Mouse (Mus musculus) layer of hippocampus, adult 2 months (tissue): ENCODE measurements around the gene Gm10024. TPM values are rescaled to one million over a fixed set of nuclear protein-coding genes. Genes with fewer than 3 reads are reported as not detected.
"Not testable (repeated sequence)": the region's sequence is repeated elsewhere in the genome, so short reads cannot be mapped to it uniquely, and the experiment has no call there.

Experiments used
- DNase-seq, 2 experiments: peaks; one replicate each; pipeline ENCODE4 v3.0.0; 2022; ENCODE audit warnings: low spot score in 2 of 2
- H3K27ac ChIP-seq: fragments of 200-600 bp; 2 replicates; pipeline ENCODE4 v1.8.1; 2022
- H3K4me3 ChIP-seq: fragments of 200-600 bp; 2 replicates; pipeline ENCODE4 v1.8.1; 2022; ENCODE audit warnings: mild to moderate bottlenecking
- CTCF ChIP-seq: fragments of 200-600 bp; conservative IDR thresholded peaks from 2 replicates; pipeline ENCODE4 v1.8.1; 2022; ENCODE audit warnings: antibody characterized with exemption, mild to moderate bottlenecking, moderate library complexity
- total RNA-seq, 2 experiments: library from RNA; stranded (reverse); gene quantifications; 2 replicates each; pipeline ENCODE4 v1.2.3; 2021

The Gm10024 gene
- total RNA-seq, 2 experiments from 2014 or later: not detected

DNA sequence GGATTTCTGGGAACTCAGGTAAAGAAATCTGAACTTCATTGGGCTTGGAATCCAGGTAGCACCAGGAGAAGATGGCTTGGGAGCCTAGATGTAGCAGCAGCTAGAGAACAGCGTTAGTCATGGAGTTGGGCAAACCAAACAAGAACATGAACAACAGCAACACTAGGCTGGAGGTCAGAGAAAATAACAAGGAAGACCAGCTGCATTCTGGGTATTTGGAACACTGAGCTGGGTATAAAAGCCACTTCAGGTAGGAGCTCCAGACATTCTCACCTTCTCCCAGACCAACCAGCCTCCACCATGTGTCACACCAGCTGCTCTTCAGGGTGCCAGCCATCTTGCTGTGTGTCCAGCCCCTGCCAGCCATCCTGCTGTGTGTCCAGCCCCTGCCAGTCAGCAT, 4.9 kb upstream of the Gm10024 start, which contains the start of gene Gm10272:
Gm10272 (plus strand) TSS at position 301 of the 400 bp plus-strand sequence.
- DNase-seq: no peak
- TF ChIP-seq CTCF: no peak
- Histone ChIP-seq H3K4me3 (no peak within 1 kb of the TSS), H3K27ac (no peak within 1 kb of the TSS)

DNA sequence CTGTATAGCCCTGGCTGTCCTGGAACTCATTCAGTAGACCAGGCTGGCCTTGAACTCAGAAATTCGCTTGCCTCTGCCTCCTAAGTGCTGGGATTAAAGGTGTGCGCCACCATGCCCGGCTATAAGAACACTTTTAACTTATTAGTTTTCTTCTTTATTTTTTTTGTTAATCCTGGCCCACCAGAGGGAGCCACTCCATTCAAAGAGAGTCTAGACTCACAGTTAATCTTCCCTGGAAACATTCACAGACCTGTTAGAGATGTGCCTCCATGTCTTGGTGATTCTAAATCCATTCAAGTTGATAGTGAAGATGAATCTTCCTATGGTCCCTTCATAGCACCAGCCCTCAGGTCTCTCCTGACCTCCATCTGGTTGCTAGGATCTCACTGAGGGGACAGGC, 1.4 kb upstream of the Gm10024 start:
- Histone ChIP-seq H3K27ac (no peak overlapping the region), H3K4me3 (no peak overlapping the region)
- peak in 1 of 2 experiments; percentile 21 for DNase-seq
- peak; percentile 68 for TF ChIP-seq CTCF

DNA sequence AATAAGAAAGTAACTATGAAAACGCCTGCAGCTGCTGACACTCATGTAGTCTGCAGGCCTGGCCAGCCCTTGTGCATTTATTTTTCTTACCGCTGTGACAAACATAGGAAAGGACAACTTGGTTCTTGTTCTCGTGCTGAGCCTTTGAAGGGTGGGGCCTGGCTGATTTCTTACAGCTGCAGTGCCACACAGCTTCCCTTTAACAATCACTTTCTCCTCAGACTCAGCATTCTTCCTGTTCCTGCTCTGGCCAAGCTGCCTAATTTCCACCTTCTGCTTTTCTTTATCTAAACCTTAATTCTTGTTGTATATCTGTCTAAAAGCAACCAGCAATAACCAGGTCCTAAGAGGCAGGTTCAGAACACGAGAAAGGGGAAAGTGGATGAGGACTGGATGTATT, 2.5 kb downstream of the Gm10024 start:
- TF ChIP-seq CTCF: no peak
- no peak for DNase-seq
- H3K4me3 ChIP-seq: no peak overlapping the region
- no peak overlapping the region for H3K27ac ChIP-seq

DNA sequence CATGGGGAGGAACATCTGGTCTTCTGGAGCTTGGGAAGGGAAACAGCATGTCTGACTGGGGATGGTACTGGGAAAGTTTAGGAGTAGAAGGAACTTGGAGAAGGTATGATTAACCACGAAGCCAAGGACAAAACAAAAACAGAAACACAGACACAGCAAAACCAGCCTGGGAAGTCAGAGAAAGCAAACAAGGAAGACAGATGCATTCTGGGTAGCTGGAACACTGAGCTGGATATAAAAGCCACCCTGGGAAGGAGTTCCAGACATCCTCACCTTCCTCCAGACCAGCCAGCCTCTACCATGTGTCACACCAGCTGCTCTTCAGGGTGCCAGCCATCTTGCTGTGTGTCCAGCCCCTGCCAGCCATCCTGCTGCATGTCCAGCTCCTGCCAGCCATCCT, 4.2 kb downstream of the Gm10024 start, which contains the start of gene Gm10142:
Gm10142 (plus strand) TSS at position 301 of the 400 bp plus-strand sequence.
- no peak for DNase-seq
- H3K27ac ChIP-seq: no peak within 1 kb of the TSS
- no peak within 1 kb of the TSS for H3K4me3 ChIP-seq
- TF ChIP-seq CTCF: no peak

DNA sequence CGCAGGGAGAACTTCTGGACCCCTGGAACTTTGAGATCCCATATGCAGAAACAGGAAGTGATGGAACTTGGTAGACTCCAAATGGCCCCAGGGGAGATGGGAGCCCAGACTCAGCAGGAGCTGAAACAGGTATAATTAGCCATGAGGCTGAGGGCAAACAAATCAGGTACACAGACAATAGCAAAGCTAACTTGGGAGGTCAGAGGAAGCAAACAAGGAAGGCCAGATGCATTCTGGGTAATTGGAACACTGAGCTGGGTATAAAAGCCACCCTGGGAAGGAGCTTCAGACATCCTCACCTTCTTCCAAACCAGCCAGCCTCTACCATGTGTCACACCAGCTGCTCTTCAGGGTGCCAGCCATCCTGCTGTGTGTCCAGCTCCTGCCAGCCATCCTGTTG, 9.0 kb downstream of the Gm10024 start, which contains the start of gene Krtap12-1:
Krtap12-1 (plus strand) TSS at position 301 of the 400 bp plus-strand sequence.
- not testable (repeated sequence) for H3K27ac ChIP-seq, H3K4me3 ChIP-seq, DNase-seq

DNA sequence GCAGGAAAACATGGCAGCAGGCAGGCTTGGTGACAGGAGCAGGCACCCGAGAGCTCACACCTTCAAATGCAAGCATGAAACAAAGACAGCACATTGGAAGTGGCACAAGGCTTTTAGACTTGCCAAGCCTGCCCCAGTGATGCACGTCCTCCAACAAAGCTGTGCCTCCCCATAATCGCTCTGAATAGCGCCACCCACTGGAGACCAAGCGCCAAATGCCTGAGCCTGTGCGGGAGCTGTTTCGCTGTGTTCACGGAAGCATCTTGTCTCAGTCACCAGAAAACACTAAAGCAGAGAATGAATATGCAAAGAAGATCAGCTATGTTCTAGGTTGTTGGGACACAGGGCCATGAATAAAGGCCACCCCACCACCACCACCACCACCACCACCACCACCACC, 13.6 kb downstream of the Gm10024 start:
- no peak for DNase-seq
- H3K27ac ChIP-seq: no peak overlapping the region
- no peak overlapping the region for H3K4me3 ChIP-seq
- TF ChIP-seq CTCF: peak; percentile 47

GRCm38 (mm10) chr10:77726186-77726585, 14.9 kb downstream of the Gm10024 start, which contains the start of gene Gm10100:
Gm10100 (plus strand) TSS chr10:77726486.
- no peak for TF ChIP-seq CTCF
- no peak within 1 kb of the TSS for H3K27ac ChIP-seq
- no peak for DNase-seq
- H3K4me3 ChIP-seq: no peak within 1 kb of the TSS

GRCm38 (mm10) chr10:77728280-77728679, 17.0 kb downstream of the Gm10024 start:
- no peak overlapping the region for H3K4me3 ChIP-seq
- no peak overlapping the region for H3K27ac ChIP-seq
- TF ChIP-seq CTCF: peak; percentile 61
- no peak for DNase-seq

DNA sequence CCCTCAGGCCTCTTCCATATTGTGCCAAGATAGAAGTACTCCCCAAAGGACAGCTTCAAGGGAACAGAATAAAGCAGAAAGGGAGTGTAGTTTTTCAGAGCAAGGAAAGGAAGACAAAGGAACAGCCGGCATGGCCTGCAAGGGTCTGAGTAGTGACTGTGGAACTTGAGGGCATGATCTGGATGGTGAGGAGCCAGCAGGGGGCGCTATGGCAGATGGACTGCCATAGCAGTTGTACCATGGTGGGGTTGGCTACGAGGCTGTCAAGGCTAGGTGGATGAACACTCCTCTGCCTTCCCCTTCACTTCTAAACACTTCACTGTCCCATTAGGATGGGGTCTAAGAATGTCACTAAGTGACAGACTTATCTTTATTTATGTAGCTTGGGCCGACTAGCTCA, 18.0 kb downstream of the Gm10024 start:
- no peak overlapping the region for H3K4me3 ChIP-seq
- TF ChIP-seq CTCF: peak; percentile 60
- DNase-seq: no peak

GRCm38 (mm10) chr10:77735928-77736327, 24.7 kb downstream of the Gm10024 start:
- Histone ChIP-seq H3K27ac (no peak overlapping the region), H3K4me3 (no peak overlapping the region)
- DNase-seq: no peak
- no peak for TF ChIP-seq CTCF

More for the DNA sequence above, 18.0 kb downstream of the Gm10024 start:
- H3K27ac ChIP-seq: no peak overlapping the region

DNA sequence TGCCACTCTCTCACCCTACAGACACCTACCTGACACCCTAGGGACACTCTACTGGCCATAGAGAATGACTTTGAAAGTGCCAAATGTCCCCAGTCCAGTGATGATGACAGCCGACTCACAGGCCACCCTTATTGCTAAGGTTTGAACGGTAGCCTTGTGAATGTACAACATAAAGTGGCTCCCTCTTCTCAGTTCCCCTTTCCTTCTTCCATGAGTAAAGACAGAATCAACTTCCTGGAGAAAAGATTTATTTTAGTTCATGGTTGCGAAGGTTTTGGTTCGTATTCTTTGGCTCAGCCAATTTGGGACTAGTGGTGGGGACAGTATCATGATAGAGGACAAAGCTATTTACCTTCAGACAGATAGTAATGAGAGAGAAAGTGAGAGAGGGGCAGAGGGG, 27.7 kb downstream of the Gm10024 start:
- no peak for DNase-seq
- no peak for TF ChIP-seq CTCF
- Histone ChIP-seq H3K4me3 (no peak overlapping the region), H3K27ac (no peak overlapping the region)

- DNase-seq, H3K4me3 ChIP-seq, H3K27ac ChIP-seq: not testable (repeated sequence)
Observed at GRCm38 (mm10) chr10:77741924-77742688, 30.8 kb downstream of the Gm10024 start, which contains the start of gene Gm18596. Gm18596 (minus strand) TSS chr10:77742638.

GRCm38 (mm10) chr10:77750686-77751085, 39.4 kb downstream of the Gm10024 start:
- not testable (repeated sequence) for H3K4me3 ChIP-seq, H3K27ac ChIP-seq, DNase-seq

DNA sequence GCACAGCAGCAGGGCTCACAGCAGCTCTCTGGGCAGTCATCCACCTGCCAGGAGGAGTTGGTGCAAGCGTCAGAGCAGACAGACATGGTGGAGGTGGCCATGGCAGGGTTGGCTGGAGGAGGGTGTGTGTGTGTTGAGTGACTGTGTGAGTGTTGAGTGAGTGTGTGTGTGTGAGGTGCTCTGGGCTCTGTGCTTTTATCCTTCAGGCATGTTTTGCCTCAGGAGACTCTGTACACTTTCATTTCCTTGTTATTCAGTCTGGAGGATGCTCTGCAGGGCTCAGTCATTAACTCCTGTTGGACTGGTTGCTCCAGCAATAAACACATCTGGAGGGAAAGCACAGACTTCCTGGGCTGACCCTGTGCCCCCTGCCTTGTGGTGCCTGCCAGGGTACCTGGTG, 40.0 kb downstream of the Gm10024 start, which contains the start of gene Gm9736:
Gm9736 (minus strand) TSS at position 101 of the 400 bp plus-strand sequence.
- H3K27ac ChIP-seq, DNase-seq, H3K4me3 ChIP-seq: not testable (repeated sequence)
